Mouse (Mus musculus): ENCODE measurements around the gene Utp14b. TPM values are rescaled to one million over a fixed set of nuclear protein-coding genes. Genes with fewer than 3 reads are reported as not detected.

Gene Utp14b
- polyA plus RNA-seq, 1 experiment from 2014 or later: 2.3 TPM

DNA sequence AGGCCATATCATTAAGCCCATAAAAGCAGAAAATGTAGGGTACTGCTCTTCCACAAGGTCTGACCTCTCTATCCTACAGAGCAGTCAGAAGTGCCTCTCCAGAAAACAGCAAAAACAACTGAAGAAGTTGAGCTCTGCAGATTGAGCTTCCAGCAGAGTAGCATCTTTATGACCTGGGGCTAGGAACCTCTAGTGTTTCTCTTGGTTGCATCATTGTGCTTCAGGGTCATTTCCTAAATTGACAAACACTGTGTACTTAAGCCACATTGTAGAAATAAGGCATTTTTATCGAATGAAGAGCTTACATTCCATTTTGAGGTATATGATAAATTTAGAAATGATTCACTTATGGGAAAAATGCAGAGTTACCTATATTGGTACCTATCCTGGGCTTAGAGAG, 8.7 kb downstream of the Utp14b start:
- Histone ChIP-seq H3K9me3 (replicated peaks; ENCODE audit: control insufficient read depth, low read length) (no peaks in the 10 kb centered on the region), H3K4me2 (ENCODE audit: low read depth, low read length) (no peak overlapping the region), H3K27ac (ENCODE audit: low read length) (no peak overlapping the region), H3K4me1 (ENCODE audit: control insufficient read depth, insufficient read depth, low read length) (no peaks in the 10 kb centered on the region), H3K27me3 (ENCODE audit: control insufficient read depth, insufficient read depth, low read length) (no peaks in the 10 kb centered on the region), H3K4me3 (replicated peaks; ENCODE audit: low read length) (no peak overlapping the region), H3K36me3 (ENCODE audit: control insufficient read depth, insufficient read depth, low read length) (peaks cover 14% of the 10 kb centered on the region), H3K9ac (ENCODE audit: low read length) (no peak overlapping the region)
- WGBS: 77% methylated on average over 1 of the region's 1 CpGs
- ATAC-seq (ENCODE audit: insufficient read depth, low FRiP score): no peak

- 76% methylated on average over 3 of the region's 3 CpGs for WGBS
- Histone ChIP-seq H3K4me1 (ENCODE audit: control insufficient read depth, insufficient read depth, low read length) (no peaks in the 10 kb centered on the region), H3K27me3 (ENCODE audit: control insufficient read depth, insufficient read depth, low read length) (no peaks in the 10 kb centered on the region), H3K9me3 (replicated peaks; ENCODE audit: control insufficient read depth, low read length) (no peaks in the 10 kb centered on the region), H3K4me3 (replicated peaks; ENCODE audit: low read length) (no peak overlapping the region), H3K27ac (ENCODE audit: low read length) (no peak overlapping the region), H3K9ac (ENCODE audit: low read length) (no peak overlapping the region), H3K4me2 (ENCODE audit: low read depth, low read length) (no peak overlapping the region), H3K36me3 (ENCODE audit: control insufficient read depth, insufficient read depth, low read length) (no peaks in the 10 kb centered on the region)
- no peak for ATAC-seq (ENCODE audit: insufficient read depth, low FRiP score)
Observed at GRCm38 (mm10) chr1:78682291-78682690, 24.5 kb downstream of the Utp14b start.

GRCm38 (mm10) chr1:78684128-78684527, 26.3 kb downstream of the Utp14b start:
- Histone ChIP-seq H3K4me3 (replicated peaks; ENCODE audit: low read length) (no peak overlapping the region), H3K9ac (ENCODE audit: low read length) (no peak overlapping the region), H3K36me3 (ENCODE audit: control insufficient read depth, insufficient read depth, low read length) (0 out of 2 replicates have a peak, but pooled peaks cover 4% of the 10 kb centered on the region), H3K27me3 (ENCODE audit: control insufficient read depth, insufficient read depth, low read length) (no peaks in the 10 kb centered on the region), H3K9me3 (replicated peaks; ENCODE audit: control insufficient read depth, low read length) (no peaks in the 10 kb centered on the region), H3K27ac (ENCODE audit: low read length) (no peak overlapping the region), H3K4me1 (ENCODE audit: control insufficient read depth, insufficient read depth, low read length) (no peaks in the 10 kb centered on the region), H3K4me2 (ENCODE audit: low read depth, low read length) (no peak overlapping the region)
- 91% methylated on average over 8 of the region's 8 CpGs for WGBS
- no peak for ATAC-seq (ENCODE audit: insufficient read depth, low FRiP score)

GRCm38 (mm10) chr1:78686872-78687271, 29.0 kb downstream of the Utp14b start:
- Histone ChIP-seq H3K36me3 (ENCODE audit: control insufficient read depth, insufficient read depth, low read length) (peaks cover 8% of the 10 kb centered on the region; the same call in 1 of the 2 replicates), H3K9me3 (replicated peaks; ENCODE audit: control insufficient read depth, low read length) (no peaks in the 10 kb centered on the region), H3K9ac (ENCODE audit: low read length) (no peak overlapping the region), H3K27ac (ENCODE audit: low read length) (no peak overlapping the region), H3K27me3 (ENCODE audit: control insufficient read depth, insufficient read depth, low read length) (no peaks in the 10 kb centered on the region), H3K4me2 (ENCODE audit: low read depth, low read length) (no peak overlapping the region), H3K4me1 (ENCODE audit: control insufficient read depth, insufficient read depth, low read length) (no peaks in the 10 kb centered on the region), H3K4me3 (replicated peaks; ENCODE audit: low read length) (no peak overlapping the region)
- no peak; the same call in 1 of the 2 replicates for ATAC-seq (ENCODE audit: insufficient read depth, low FRiP score)

DNA sequence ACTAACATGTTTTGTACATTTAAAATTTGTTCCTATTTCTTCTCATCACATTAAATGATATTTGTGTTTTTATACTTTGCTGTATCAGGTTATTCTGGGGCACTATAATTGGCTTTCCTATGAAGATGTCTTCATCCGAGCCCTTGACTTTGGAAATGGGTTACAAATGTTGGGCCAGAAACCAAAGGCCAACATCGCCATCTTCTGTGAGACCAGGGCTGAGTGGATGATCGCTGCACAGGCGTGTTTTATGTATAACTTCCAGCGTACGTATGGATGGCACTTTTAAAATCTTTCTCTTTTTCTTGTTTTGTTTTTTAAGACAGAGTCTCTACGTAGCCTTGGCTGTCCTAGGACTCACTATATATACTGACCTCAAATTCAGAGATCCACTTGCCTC, 30.3 kb downstream of the Utp14b start:
- no peak overlapping the region for H3K27ac ChIP-seq (ENCODE audit: low read length)
- no peaks in the 10 kb centered on the region for H3K9me3 ChIP-seq (replicated peaks; ENCODE audit: control insufficient read depth, low read length)
- no peak overlapping the region for H3K9ac ChIP-seq (ENCODE audit: low read length)
- no peaks in the 10 kb centered on the region for H3K4me1 ChIP-seq (ENCODE audit: control insufficient read depth, insufficient read depth, low read length)
- no peak for ATAC-seq (ENCODE audit: insufficient read depth, low FRiP score)
- peaks cover 8% of the 10 kb centered on the region; the same call in 1 of the 2 replicates for H3K36me3 ChIP-seq (ENCODE audit: control insufficient read depth, insufficient read depth, low read length)
- 86% methylated on average over 7 of the region's 7 CpGs for WGBS
- H3K4me3 ChIP-seq (replicated peaks; ENCODE audit: low read length): no peak overlapping the region
- no peak overlapping the region for H3K4me2 ChIP-seq (ENCODE audit: low read depth, low read length)
- no peaks in the 10 kb centered on the region for H3K27me3 ChIP-seq (ENCODE audit: control insufficient read depth, insufficient read depth, low read length)

DNA sequence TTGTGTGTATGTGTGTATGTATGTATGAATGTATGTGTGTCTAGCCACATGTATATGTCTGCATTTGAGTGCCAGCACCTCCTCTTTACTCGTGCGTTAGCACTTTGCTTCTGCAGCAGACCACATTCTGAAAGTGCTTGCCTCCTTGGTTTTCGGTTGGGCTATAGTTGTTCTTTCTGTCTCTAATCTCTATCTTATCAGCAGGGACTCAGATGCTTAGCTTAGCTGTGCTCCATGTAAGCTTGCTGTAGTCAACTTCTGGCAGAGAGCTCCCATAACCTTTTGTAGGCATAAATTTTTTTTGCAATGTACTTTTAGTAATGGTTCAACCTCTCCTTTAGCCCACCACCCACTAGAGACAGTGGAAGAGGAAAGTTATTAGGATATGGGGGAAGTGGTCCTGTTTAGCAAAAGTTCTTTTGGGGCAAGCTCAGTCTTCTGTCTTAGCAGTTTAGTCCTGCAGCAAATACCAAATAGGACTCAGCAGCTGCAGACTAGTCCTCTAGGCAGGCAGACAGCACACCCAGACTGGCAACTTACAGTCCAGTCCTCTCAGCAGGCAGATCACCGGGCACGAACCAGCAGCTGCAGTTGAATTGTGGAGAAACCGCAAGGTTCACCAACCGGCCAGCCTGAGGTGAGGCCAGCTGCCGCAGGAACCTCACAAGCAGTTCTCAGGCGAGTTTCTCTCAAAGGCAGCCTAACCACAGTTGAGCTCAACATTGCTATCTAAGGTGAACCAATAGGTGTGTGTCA, 36.8 kb downstream of the Utp14b start:
- WGBS: 87% methylated on average over 9 of the region's 9 CpGs

GRCm38 (mm10) chr1:78696305-78696704, 38.5 kb downstream of the Utp14b start:
- Histone ChIP-seq H3K27me3 (ENCODE audit: control insufficient read depth, insufficient read depth, low read length) (no peaks in the 10 kb centered on the region), H3K36me3 (ENCODE audit: control insufficient read depth, insufficient read depth, low read length) (0 out of 2 replicates have a peak, but pooled peaks cover 5% of the 10 kb centered on the region), H3K27ac (ENCODE audit: low read length) (no peak overlapping the region), H3K9me3 (replicated peaks; ENCODE audit: control insufficient read depth, low read length) (no peaks in the 10 kb centered on the region), H3K4me3 (replicated peaks; ENCODE audit: low read length) (no peak overlapping the region), H3K9ac (ENCODE audit: low read length) (no peak overlapping the region), H3K4me1 (ENCODE audit: control insufficient read depth, insufficient read depth, low read length) (no peaks in the 10 kb centered on the region), H3K4me2 (ENCODE audit: low read depth, low read length) (no peak overlapping the region)
- 79% methylated on average over 2 of the region's 2 CpGs for WGBS
- ATAC-seq (ENCODE audit: insufficient read depth, low FRiP score): no peak

More for the DNA sequence above, 36.8 kb downstream of the Utp14b start:
- ATAC-seq (ENCODE audit: insufficient read depth, low FRiP score): no peak
- Histone ChIP-seq H3K27ac (ENCODE audit: low read length) (no peak overlapping the region), H3K9me3 (replicated peaks; ENCODE audit: control insufficient read depth, low read length) (no peaks in the 10 kb centered on the region), H3K4me3 (replicated peaks; ENCODE audit: low read length) (no peak overlapping the region), H3K27me3 (ENCODE audit: control insufficient read depth, insufficient read depth, low read length) (no peaks in the 10 kb centered on the region), H3K4me2 (ENCODE audit: low read depth, low read length) (no peak overlapping the region), H3K36me3 (ENCODE audit: control insufficient read depth, insufficient read depth, low read length) (peaks cover 9% of the 10 kb centered on the region; the same call in 1 of the 2 replicates), H3K4me1 (ENCODE audit: control insufficient read depth, insufficient read depth, low read length) (no peaks in the 10 kb centered on the region), H3K9ac (ENCODE audit: low read length) (no peak overlapping the region)

DNA sequence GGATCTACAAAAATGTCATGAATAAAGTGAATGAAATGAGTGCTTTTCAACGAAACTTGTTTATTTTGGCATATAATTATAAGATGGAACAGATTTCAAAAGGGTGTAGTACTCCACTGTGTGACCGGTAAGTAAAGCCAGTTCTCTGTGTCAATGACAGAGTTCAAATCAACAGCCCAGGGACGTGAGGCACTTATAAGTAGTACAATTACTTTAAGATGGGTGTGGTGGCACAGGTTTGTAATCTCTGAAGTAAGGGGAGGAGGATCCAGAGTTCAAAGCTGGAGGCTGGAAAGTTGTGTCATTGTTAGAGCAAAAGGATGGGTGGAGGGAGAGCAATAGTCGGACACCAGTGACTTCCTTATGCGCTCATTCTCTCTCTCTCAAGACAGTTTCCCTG, 39.1 kb downstream of the Utp14b start:
- ATAC-seq (ENCODE audit: insufficient read depth, low FRiP score): no peak

GRCm38 (mm10) chr1:78698138-78698537, 40.3 kb downstream of the Utp14b start:
- Histone ChIP-seq H3K27ac (ENCODE audit: low read length) (no peak overlapping the region), H3K27me3 (ENCODE audit: control insufficient read depth, insufficient read depth, low read length) (no peaks in the 10 kb centered on the region), H3K9me3 (replicated peaks; ENCODE audit: control insufficient read depth, low read length) (no peaks in the 10 kb centered on the region), H3K4me1 (ENCODE audit: control insufficient read depth, insufficient read depth, low read length) (no peaks in the 10 kb centered on the region), H3K36me3 (ENCODE audit: control insufficient read depth, insufficient read depth, low read length) (0 out of 2 replicates have a peak, but pooled peaks cover 5% of the 10 kb centered on the region), H3K9ac (ENCODE audit: low read length) (no peak overlapping the region), H3K4me2 (ENCODE audit: low read depth, low read length) (no peak overlapping the region), H3K4me3 (replicated peaks; ENCODE audit: low read length) (no peak overlapping the region)
- 56% methylated on average over 6 of the region's 6 CpGs for WGBS
- no peak for ATAC-seq (ENCODE audit: insufficient read depth, low FRiP score)

More for the DNA sequence above, 39.1 kb downstream of the Utp14b start:
- no peaks in the 10 kb centered on the region for H3K9me3 ChIP-seq (replicated peaks; ENCODE audit: control insufficient read depth, low read length)
- no peaks in the 10 kb centered on the region for H3K4me1 ChIP-seq (ENCODE audit: control insufficient read depth, insufficient read depth, low read length)
- no peak overlapping the region for H3K27ac ChIP-seq (ENCODE audit: low read length)
- no peaks in the 10 kb centered on the region for H3K27me3 ChIP-seq (ENCODE audit: control insufficient read depth, insufficient read depth, low read length)
- H3K36me3 ChIP-seq (ENCODE audit: control insufficient read depth, insufficient read depth, low read length): 0 out of 2 replicates have a peak, but pooled peaks cover 5% of the 10 kb centered on the region
- WGBS: 79% methylated on average over 5 of the region's 5 CpGs
- no peak overlapping the region for H3K9ac ChIP-seq (ENCODE audit: low read length)
- no peak overlapping the region for H3K4me2 ChIP-seq (ENCODE audit: low read depth, low read length)
- no peak overlapping the region for H3K4me3 ChIP-seq (replicated peaks; ENCODE audit: low read length)

Data from stomach, embryonic 16.5 days (tissue).